Mouse (Mus musculus) hindbrain, embryonic 12.5 days (tissue): ENCODE data around the gene Izumo2. TPM values are rescaled to one million over a fixed set of nuclear protein-coding genes. Genes with fewer than 3 reads are reported as not detected.

ENCODE experiments used
- ATAC-seq: fragments of 200-750 bp; cut with Nextera tagmentation; 2 replicates; pipeline ENCODE4 v1.8.0; 2017; ENCODE audit warnings: moderate TSS enrichment; ENCODE audit not compliant: low FRiP score
- H3K27ac ChIP-seq: fragments of 300-500 bp; sonication (generic); 2 replicates; pipeline ENCODE4 v1.5.1; 2016; ENCODE audit warnings: mild to moderate bottlenecking
- H3K27me3 ChIP-seq: fragments of 300-500 bp; sonication (generic); 2 replicates; pipeline ENCODE4 v1.6.1; 2016; ENCODE audit warnings: mild to moderate bottlenecking
- H3K36me3 ChIP-seq: fragments of 300-500 bp; sonication (generic); 2 replicates; pipeline ENCODE4 v1.6.1; 2016; ENCODE audit warnings: mild to moderate bottlenecking
- H3K4me1 ChIP-seq: fragments of 300-500 bp; sonication (generic); 2 replicates; pipeline ENCODE4 v1.6.1; 2016
- H3K4me2 ChIP-seq: fragments of 300-500 bp; sonication (generic); replicated peaks from 2 replicates; pipeline ENCODE4 v1.6.1; 2016; ENCODE audit warnings: mild to moderate bottlenecking
- H3K4me3 ChIP-seq: fragments of 300-500 bp; sonication (generic); 2 replicates; pipeline ENCODE4 v1.5.1; 2016; ENCODE audit warnings: mild to moderate bottlenecking
- H3K9ac ChIP-seq: fragments of 300-500 bp; sonication (generic); 2 replicates; pipeline ENCODE4 v1.6.1; 2016; ENCODE audit warnings: mild to moderate bottlenecking, moderate library complexity
- H3K9me3 ChIP-seq: fragments of 300-500 bp; sonication (generic); replicated peaks from 2 replicates; pipeline ENCODE4 v1.6.1; 2016; ENCODE audit warnings: mild to moderate bottlenecking
- WGBS: fragments of 180-500 bp; shearing (Covaris S2); methylation state at CpG from one replicate; pipeline ENCODE4 v1.1.7; 2016; 5-methylcytosine and 5-hydroxymethylcytosine counted together
- polyA plus RNA-seq: library from polyadenylated mRNA; unstranded; fragments of >200 nt; fragmentation: Nextera tagmentation; extraction: Ambion mirVana; gene quantifications from 2 replicates; pipeline ENCODE4 v1.2.1, GENCODE M21; 2016

Gene Izumo2
- polyA plus RNA-seq = not detected in 2 replicates

DNA sequence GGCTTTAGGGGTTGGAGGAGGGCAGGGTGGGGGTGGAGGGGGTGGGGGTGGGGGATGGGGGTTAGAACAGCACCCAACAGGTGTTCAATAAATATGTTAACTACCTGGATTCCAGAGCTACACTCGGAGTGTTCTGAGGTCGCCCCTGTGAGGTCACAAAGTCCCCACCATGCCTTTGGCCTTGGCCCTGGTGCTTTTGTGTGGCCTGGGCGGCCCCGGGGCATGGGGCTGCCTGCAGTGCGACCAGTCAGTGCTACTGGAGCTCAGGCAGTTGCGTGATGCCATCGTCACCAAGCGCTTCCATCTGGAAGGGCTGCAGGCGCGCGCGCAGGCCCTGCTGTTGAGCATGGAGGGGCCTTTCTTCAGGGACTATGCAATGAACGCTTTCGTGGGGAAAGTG lies at the start of gene Izumo2:
Gene Izumo2 (plus strand): TSS at position 169 of the 400 bp plus-strand sequence.
- H3K4me3 ChIP-seq = no peak within 1 kb of the TSS
- WGBS = 66% methylated on average over 14 of the region's 14 CpGs
- H3K36me3 ChIP-seq = no peaks in the 10 kb centered on the region
- no peak within 1 kb of the TSS for H3K9ac ChIP-seq
- H3K4me2 ChIP-seq = no peak within 1 kb of the TSS
- H3K27ac ChIP-seq = no peak within 1 kb of the TSS
- ATAC-seq = no peak
- H3K4me1 ChIP-seq = no peaks in the 10 kb centered on the region
- no peaks in the 10 kb centered on the region for H3K27me3 ChIP-seq
- H3K9me3 ChIP-seq = peaks cover 6% of the 10 kb centered on the region; the same call in 1 of the 2 replicates

- Histone ChIP-seq H3K9ac (no peak overlapping the region), H3K4me3 (no peak overlapping the region), H3K4me1 (no peaks in the 10 kb centered on the region), H3K27me3 (peaks cover 13% of the 10 kb centered on the region; the same call in 1 of the 2 replicates), H3K4me2 (no peak overlapping the region), H3K9me3 (no peaks in the 10 kb centered on the region), H3K27ac (no peak overlapping the region), H3K36me3 (no peaks in the 10 kb centered on the region)
- no peak for ATAC-seq
- 79% methylated on average over 5 of the region's 5 CpGs for WGBS
These were observed 47.3 kb upstream of the Izumo2 start for GRCm38 (mm10) chr7:44661219-44661618.

DNA sequence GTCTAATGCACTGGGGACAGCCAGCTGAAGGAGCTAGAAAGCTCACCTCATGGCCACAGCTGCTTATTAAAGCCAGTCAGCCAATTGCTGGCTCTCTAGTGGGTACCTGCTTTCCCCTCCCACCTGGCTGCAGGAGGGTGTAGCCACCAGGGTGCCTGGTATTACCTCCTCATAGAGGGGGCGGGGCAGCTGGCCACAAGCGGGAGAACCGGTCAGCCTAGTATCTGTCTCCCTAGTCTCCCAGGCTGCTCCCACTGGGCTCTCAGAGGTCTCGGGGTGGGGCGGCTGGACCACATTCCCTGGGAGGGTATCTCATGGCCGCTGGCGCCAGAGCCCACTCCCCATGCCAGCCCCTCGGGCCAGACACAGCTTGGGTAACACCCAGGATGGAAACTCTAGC lies 46.4 kb upstream of the Izumo2 start:
- H3K27me3 ChIP-seq = peaks cover 13% of the 10 kb centered on the region; the same call in 1 of the 2 replicates
- ATAC-seq = no peak
- H3K4me1 ChIP-seq = no peaks in the 10 kb centered on the region
- H3K9me3 ChIP-seq = 0 out of 2 replicates have a peak, but pooled peaks cover 2% of the 10 kb centered on the region
- no peak overlapping the region for H3K27ac ChIP-seq
- 20% methylated on average over 8 of the region's 8 CpGs for WGBS
- no peak overlapping the region for H3K4me2 ChIP-seq
- H3K36me3 ChIP-seq = no peaks in the 10 kb centered on the region
- no peak overlapping the region for H3K9ac ChIP-seq
- no peak overlapping the region for H3K4me3 ChIP-seq

DNA sequence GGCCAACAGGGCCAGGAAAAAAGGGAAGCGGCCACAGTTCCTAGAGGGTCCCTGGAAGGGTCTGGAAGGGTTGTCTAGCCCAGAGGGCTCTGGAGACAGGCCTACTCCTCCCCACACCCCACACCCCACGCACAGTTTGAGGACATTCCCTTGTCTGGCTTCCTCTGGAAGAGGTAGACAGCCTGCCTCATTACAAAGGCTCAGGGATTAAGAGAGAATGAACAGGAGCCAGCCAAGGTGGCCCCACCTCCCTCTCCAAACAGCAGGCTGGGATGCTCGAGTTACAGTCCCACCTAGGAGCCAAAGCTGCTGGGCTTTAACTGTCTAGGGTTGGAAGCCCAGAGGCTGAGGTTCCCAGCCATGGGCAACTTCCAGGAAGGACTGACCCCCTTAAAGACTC lies 46.0 kb upstream of the Izumo2 start:
- H3K36me3 ChIP-seq = no peaks in the 10 kb centered on the region
- no peak overlapping the region for H3K4me3 ChIP-seq
- no peaks in the 10 kb centered on the region for H3K4me1 ChIP-seq
- H3K9ac ChIP-seq = no peak overlapping the region
- WGBS = 13% methylated on average over 3 of the region's 3 CpGs
- ATAC-seq = no peak
- peaks cover 13% of the 10 kb centered on the region; the same call in 1 of the 2 replicates for H3K27me3 ChIP-seq
- no peak overlapping the region for H3K27ac ChIP-seq
- no peak overlapping the region for H3K4me2 ChIP-seq
- H3K9me3 ChIP-seq = 0 out of 2 replicates have a peak, but pooled peaks cover 2% of the 10 kb centered on the region

DNA sequence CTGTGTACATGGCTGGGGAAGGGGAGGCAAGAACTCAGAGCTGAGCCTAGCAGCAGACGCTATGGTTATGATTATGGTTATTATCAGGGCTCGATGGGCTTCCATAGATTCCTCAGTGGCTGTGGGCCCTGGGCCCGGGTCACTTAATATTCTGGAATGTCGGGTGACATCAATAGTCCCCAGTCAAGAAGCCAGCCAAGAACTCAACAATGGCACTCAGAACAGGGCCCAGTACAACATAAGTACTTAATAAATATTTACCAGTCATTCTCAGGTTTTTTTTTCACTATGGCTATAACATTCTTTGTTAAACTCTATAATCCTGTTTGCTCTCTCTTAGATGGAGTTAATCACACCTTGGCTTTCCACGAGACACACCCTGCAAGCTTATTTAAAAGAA lies 45.0 kb upstream of the Izumo2 start:
- H3K4me3 ChIP-seq = no peak overlapping the region
- WGBS = 74% methylated on average over 5 of the region's 5 CpGs
- H3K9me3 ChIP-seq = 0 out of 2 replicates have a peak, but pooled peaks cover 2% of the 10 kb centered on the region
- H3K27ac ChIP-seq = no peak overlapping the region
- no peaks in the 10 kb centered on the region for H3K4me1 ChIP-seq
- no peak for ATAC-seq
- no peaks in the 10 kb centered on the region for H3K36me3 ChIP-seq
- no peak overlapping the region for H3K9ac ChIP-seq
- peaks cover 22% of the 10 kb centered on the region for H3K27me3 ChIP-seq
- no peak overlapping the region for H3K4me2 ChIP-seq

DNA sequence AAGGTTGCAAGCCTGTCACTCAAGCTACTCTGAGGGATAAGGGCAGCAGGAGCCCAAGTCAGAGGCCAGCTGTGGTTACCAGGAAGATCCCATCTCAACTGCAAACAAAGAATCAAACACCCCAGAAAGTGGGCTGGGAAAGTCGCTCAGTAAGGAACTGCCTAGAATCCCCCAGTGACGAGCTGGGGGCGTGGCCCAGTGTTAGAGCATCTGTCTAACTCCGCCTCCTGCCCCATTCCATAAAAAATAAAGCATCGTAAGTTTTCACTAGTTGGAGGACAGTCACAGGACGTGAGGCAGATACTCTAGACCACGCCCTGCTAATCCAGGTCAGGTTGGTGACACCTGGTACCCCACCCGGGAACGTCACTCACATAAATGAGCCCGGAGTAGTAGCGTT lies 43.8 kb upstream of the Izumo2 start:
- no peak overlapping the region for H3K27ac ChIP-seq
- H3K4me1 ChIP-seq = no peaks in the 10 kb centered on the region
- no peak overlapping the region for H3K9ac ChIP-seq
- H3K4me2 ChIP-seq = no peak overlapping the region
- H3K27me3 ChIP-seq = peaks cover 31% of the 10 kb centered on the region
- H3K9me3 ChIP-seq = 0 out of 2 replicates have a peak, but pooled peaks cover 2% of the 10 kb centered on the region
- ATAC-seq = no peak
- H3K4me3 ChIP-seq = no peak overlapping the region
- no peaks in the 10 kb centered on the region for H3K36me3 ChIP-seq
- WGBS = 42% methylated on average over 11 of the region's 11 CpGs

- no peak overlapping the region for H3K4me3 ChIP-seq
- H3K9me3 ChIP-seq = 0 out of 2 replicates have a peak, but pooled peaks cover 2% of the 10 kb centered on the region
- peaks cover 6% of the 10 kb centered on the region for H3K4me1 ChIP-seq
- no peak overlapping the region for H3K9ac ChIP-seq
- no peak overlapping the region for H3K4me2 ChIP-seq
- no peak overlapping the region for H3K27ac ChIP-seq
- ATAC-seq = no peak
- 91% methylated on average over 2 of the region's 2 CpGs for WGBS
- H3K36me3 ChIP-seq = no peaks in the 10 kb centered on the region
- H3K27me3 ChIP-seq = peaks cover 37% of the 10 kb centered on the region
These were observed 42.1 kb upstream of the Izumo2 start for GRCm38 (mm10) chr7:44666462-44666861.

GRCm38 (mm10) chr7:44667996-44668738 lies 40.4 kb upstream of the Izumo2 start:
- no peaks in the 10 kb centered on the region for H3K36me3 ChIP-seq
- H3K27me3 ChIP-seq = peaks cover 40% of the 10 kb centered on the region
- H3K4me3 ChIP-seq = no peak overlapping the region
- no peak overlapping the region for H3K4me2 ChIP-seq
- peaks cover 7% of the 10 kb centered on the region for H3K4me1 ChIP-seq
- 0 out of 2 replicates have a peak, but pooled peaks cover 2% of the 10 kb centered on the region for H3K9me3 ChIP-seq
- no peak overlapping the region for H3K9ac ChIP-seq
- no peak for ATAC-seq
- H3K27ac ChIP-seq = no peak overlapping the region
- 71% methylated on average over 13 of the region's 13 CpGs for WGBS

DNA sequence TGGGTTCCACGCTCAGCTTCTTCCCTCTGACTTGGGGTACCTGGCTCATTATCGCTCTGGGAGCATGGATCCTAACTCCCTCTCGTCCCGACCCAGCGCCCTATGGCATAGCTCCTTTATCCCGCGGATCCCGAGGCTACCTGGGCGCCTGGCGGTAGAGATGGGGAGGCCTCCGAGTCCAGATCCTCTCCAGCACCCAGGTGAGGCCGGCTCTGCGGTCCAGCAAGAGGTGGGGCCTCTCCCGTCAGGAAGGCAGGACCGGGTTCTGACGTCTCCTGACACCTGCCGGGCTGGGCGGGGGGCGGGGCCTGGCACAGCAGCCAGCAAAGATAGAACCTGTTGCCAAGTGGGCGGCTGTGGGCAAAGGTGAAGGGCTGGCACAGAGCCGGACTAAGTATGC lies 39.4 kb upstream of the Izumo2 start:
- Histone ChIP-seq H3K4me3 (no peak overlapping the region), H3K9me3 (0 out of 2 replicates have a peak, but pooled peaks cover 2% of the 10 kb centered on the region), H3K36me3 (no peaks in the 10 kb centered on the region), H3K27me3 (peaks cover 45% of the 10 kb centered on the region), H3K9ac (no peak overlapping the region), H3K4me2 (0 out of 2 replicates have a peak overlapping the region, but pooled peaks have one; percentile 4), H3K27ac (no peak overlapping the region), H3K4me1 (peaks cover 7% of the 10 kb centered on the region)
- 17% methylated on average over 21 of the region's 21 CpGs for WGBS
- no peak for ATAC-seq

DNA sequence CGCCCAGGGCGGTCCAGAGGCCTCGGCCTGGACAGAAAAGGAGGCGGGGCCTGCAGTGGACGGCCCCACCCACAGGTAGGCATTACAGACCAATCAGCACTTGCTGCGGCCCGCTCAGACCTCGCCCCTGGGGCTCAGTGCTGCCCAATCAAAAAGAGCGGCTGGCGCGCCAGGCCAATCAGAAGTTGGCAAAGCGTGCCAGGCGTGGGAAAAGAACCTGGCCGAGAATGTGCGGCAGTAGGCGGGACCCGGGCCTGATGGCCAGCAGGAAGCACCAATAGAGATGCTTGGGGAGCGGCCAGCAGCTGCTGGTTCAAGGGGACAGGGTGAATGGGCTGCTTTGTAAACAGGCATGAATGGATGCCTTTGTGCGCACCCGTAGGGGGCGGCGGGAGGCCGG lies 37.7 kb upstream of the Izumo2 start, which contains the start of gene Myh14:
Gene Myh14 (minus strand): TSS at position 41 of the 400 bp plus-strand sequence.
- Histone ChIP-seq H3K9ac (0 out of 2 replicates have a peak within 1 kb of the TSS, but pooled peaks have one; percentile 32), H3K4me2 (peak within 1 kb of the TSS; percentile 50), H3K27me3 (peaks cover 41% of the 10 kb centered on the region), H3K4me3 (peak within 1 kb of the TSS; percentile 26), H3K27ac (no peak within 1 kb of the TSS; the same call in 1 of the 2 replicates), H3K4me1 (peaks cover 7% of the 10 kb centered on the region), H3K9me3 (0 out of 2 replicates have a peak, but pooled peaks cover 2% of the 10 kb centered on the region), H3K36me3 (no peaks in the 10 kb centered on the region)
- peak; percentile 96 for ATAC-seq
- WGBS = 0% methylated on average over 23 of the region's 23 CpGs

DNA sequence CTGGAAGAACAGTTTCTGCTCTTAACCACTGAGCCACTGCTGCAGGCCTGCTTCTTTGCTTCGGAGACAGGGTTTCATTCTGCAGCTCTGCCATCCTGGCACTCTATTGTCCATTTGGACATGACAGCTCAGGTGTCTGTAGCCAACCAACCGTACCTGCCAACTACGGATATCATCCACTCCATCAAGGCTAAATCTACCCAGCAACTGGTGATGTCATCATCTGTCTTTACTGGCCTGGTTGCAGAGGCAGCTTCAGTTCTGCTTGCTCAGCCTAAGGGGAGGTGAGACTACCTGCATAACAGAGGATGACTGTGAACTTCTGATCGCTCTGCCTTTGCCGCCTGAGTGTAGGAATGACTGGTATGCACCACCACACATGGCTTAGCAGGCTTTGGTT lies 36.3 kb upstream of the Izumo2 start:
- no peak for ATAC-seq
- 86% methylated on average over 5 of the region's 5 CpGs for WGBS
- no peak overlapping the region for H3K4me3 ChIP-seq
- H3K9me3 ChIP-seq = no peaks in the 10 kb centered on the region
- no peak overlapping the region for H3K4me2 ChIP-seq
- no peak overlapping the region for H3K27ac ChIP-seq
- H3K4me1 ChIP-seq = peaks cover 7% of the 10 kb centered on the region
- peaks cover 41% of the 10 kb centered on the region for H3K27me3 ChIP-seq
- no peak overlapping the region for H3K9ac ChIP-seq
- no peaks in the 10 kb centered on the region for H3K36me3 ChIP-seq

DNA sequence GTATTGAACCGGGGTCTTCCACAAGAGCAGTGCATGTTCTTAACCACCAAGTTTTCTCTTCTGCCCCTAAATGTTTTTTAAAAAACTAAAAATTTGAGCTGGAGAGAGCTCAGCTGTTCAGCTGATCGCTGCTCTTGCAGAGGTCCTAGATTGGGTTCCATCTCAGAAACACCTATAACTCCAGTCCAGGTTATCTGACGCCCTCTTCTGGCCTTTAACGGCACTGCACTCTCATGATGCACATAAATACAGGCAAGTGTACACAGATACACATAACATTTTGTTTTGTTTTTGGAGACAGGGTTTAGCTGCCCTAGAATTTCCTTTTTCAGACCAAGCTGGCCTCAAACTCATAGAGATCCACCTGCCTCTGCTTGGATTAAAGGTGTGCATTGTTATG lies 34.0 kb upstream of the Izumo2 start:
- no peak for ATAC-seq
- peaks cover 7% of the 10 kb centered on the region for H3K4me1 ChIP-seq
- no peak overlapping the region for H3K4me2 ChIP-seq
- 0 out of 2 replicates have a peak, but pooled peaks cover 5% of the 10 kb centered on the region for H3K9me3 ChIP-seq
- no peak overlapping the region for H3K9ac ChIP-seq
- no peaks in the 10 kb centered on the region for H3K36me3 ChIP-seq
- peaks cover 23% of the 10 kb centered on the region for H3K27me3 ChIP-seq
- no peak overlapping the region for H3K4me3 ChIP-seq
- WGBS = 66% methylated on average over 4 of the region's 4 CpGs
- no peak overlapping the region for H3K27ac ChIP-seq
